Mouse (Mus musculus) CD4-positive, CD25-positive, alpha-beta regulatory T cell, adult 4 months (primary cell): ENCODE results near the gene Rora. TPM values are rescaled to one million over a fixed set of nuclear protein-coding genes. Genes with fewer than 3 reads are reported as not detected.

ENCODE experiments used
- ATAC-seq: one replicate; pipeline ENCODE4 v1.8.0; 2017
- polyA plus RNA-seq, 2 experiments: library from polyadenylated mRNA; unstranded; fragments of 100-300 nt; shearing (Covaris generic); gene quantifications; one replicate each; pipeline ENCODE4 v1.2.1; 2017

The Rora gene
- polyA plus RNA-seq, 2 experiments from 2014 or later, result 35.6 to 42.4 TPM

DNA sequence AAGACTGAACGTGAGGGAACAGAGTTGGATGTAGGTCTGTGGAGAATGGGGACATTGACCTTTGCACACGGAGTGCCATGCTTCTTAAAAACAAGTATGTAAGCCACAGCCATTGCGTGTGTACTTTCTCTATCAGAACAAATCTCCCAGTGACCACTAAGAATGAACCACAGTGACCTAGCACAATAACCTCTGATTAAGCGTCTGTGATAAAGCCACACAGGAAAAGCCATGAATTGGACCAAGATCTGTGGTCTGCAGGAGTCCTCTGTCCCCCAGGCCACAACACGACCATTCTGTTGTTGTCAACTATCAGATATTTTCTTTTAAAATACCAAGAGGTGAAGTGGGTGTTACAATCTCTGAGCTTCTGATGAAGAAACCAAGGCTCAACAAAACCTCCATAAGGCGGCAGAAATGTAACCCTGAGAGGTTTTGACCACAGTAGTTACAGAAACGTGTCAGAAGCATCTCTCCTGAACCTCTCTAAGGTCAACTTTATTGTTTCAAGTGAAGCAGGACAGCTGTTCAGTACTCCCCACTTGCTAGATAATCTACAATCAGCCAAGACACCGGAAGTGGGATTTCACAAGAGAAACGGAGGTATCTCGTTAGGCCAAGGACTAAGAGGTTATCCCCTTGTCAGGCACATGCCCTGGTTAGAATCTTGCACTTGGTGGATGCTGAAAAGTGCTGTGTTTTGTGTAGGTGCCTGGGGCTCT is 666.5 kb downstream of the Rora start:
- ATAC-seq, result peak; percentile 37

DNA sequence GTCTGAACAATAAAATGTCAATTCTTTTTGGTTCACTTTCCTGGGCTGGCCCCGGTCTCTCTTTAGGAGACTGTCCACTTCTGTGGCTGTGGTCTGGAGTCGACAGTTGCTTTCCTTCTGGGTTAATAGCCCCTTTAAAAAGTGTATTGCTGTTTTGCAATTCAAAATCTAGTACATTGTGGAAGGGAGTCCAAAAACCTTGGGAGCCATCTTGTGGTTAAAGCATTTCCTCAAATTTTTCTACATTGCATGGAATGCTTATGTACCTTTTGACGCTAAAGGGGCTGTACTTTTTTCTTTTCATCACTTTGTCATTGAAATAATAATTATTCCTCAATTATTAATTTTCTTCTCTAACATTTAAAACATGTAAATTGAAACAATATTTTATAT is 667.0 kb downstream of the Rora start:
- ATAC-seq, result no peak

DNA sequence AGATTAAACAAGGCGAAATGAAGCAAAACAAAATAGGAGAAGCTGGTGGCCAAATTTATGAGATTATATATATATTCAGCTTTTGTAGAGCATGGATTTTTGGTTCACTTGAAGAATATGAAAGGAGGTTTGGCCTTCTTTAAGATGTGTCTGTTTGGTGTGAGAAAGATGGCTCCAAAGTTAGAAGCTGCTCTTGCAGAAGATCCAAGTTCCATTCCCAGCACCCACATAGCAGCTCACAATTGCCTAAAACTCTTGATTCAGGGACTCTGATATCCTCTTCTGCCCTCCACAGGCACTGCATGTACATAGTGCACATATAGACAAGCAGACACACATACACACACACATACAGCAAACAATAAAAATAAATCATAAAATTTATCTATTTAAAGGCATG is 668.4 kb downstream of the Rora start:
- ATAC-seq, result no peak

DNA sequence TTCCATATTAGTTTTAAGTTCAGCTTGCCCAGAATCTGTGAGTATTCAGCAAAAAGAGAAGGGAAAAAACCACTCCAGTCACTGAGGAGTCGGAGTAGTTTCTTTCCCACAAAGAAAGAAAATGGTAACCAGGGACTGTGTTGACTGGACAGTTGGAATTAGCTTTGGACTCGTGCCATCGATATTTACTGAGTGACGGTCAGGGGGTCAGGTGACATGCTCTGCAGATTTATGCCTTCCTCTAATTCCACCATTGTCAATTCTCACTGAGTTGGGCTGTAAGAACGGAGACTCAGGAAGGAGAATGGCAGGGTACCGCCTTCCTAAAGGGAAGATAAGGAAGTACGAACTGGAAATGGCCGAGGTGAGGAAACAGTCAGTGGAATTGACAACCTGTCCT is 670.2 kb downstream of the Rora start:
- no peak for ATAC-seq

DNA sequence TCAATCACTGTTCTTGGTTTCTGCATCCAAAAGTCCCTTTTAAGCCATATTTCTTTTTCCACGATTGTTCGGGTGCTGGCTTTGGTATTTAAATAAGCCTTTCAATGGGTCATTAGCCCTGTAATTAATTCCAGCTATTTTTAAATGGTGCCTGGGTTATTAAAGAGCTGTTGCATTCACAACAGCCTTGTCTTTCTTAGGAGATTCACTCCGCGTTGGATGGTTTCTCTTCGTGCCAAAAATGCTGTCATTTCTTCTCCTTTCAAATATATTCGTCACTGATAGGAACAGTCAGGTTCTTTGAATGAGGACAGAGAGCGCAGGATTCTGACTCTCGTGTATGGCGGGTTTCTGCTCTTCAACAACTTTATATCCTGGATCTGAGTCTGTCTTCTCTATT is 673.5 kb downstream of the Rora start:
- no peak for ATAC-seq

DNA sequence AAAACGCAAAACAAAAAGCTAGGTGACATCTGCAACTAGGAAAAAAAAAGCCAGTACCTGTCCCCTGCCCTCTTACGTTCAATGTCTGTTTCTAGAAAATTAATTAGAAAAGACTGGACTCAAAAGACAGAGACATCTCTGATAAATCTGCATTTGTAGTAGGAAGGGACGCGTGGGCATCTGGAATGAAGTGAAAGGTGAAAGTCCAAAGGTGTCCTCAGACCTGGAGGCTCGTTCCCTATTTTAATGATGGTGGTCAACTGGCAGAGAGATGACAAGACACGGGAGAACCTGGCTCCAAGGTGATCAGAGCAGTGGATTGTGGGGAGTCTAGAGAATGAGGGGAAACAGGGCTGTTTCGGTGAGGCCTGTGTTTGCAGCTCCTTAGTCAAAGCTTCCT is 674.0 kb downstream of the Rora start:
- ATAC-seq, result no peak

DNA sequence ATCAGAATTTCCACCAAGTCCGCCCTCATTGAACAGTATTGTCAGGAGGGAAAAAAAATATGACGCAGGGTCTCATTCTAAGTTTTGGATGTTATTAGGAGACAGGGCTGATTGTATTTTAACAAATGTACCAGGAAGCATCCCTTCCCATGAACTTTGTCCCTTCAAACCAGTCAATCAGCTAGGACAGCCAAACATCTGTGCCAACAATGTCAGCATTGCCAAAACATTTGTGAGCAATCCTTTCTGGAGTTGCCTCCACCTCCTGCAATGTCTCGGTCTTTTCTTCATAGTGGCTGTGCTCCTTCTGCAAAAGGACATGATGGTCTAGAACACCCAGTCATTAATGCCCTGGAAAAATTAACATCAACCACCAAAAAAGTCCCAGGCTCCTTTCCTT is 678.2 kb downstream of the Rora start:
- no peak for ATAC-seq

DNA sequence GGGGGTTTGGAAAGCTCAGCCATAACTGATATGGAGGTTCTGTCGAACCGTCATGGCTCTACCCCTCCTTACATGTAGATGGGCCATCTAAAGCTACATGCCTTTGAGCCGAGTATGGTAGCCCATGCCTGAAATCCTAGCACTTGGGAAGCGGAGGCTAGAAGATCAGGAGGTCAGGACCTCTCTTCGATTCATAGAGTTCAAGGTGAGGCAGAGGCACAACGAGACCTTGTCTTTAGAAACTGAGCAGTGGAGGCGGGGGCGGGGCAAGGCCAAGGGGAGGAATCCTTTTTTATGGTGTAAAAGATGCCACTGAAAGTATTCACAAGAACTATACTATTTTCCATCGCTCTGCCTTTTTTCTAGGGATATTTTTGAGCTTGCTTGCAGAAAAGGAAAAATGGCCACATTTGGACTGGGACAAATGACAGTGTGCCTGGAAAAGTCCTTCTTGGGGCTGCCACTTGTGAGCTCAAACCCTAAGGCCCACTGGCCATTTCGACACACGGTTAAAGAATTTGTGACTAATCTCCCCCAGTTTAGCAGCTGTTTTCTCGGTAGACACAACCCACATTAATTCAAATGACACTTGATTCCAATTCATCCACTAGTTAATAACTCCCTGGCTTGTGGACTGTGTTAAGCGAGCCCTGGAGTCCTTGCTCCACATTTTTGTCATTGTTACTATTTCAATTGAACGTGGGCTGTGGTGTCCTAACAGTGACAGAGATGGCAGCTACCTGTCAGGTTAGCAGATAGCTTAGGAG is 679.4 kb downstream of the Rora start:
- no peak for ATAC-seq

DNA sequence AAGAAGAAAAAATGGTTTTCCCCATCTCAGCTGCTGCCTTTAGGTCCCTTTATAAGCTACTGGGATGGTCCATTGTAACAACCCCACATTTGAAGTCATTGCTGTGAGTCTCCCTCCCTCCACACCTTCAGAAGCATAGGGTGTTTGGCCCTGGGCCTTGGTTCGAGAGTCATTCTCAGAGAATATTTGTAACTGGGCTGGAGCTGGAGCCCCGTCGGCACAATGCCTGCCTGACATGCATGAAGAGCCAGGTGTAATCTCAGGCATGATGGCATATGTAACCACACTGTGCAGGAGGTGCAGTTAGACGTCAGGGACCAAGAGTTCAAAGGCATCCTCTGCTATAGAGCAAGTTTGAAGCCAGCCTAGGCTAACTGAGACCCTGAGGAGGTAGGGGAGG is 680.1 kb downstream of the Rora start:
- no peak for ATAC-seq

DNA sequence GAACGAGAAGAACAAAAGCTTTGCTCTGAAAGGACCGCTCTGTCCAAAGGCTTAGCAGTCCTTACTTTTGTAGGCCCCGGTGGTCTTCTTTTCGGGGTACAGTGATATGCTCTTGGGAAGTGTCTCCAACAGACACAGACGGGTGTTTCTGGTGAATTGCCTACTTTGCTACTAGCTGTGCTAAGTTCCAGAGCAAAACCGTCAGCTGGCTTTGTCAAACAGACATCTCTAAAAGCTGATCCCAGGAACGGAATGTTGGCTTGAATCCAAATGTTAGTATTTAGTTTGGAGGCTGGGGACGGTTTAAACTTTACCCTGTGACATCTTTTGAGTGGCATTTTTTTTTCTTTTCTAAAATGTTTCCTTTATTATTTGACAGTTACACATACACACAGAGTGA is 680.5 kb downstream of the Rora start:
- no peak for ATAC-seq

DNA sequence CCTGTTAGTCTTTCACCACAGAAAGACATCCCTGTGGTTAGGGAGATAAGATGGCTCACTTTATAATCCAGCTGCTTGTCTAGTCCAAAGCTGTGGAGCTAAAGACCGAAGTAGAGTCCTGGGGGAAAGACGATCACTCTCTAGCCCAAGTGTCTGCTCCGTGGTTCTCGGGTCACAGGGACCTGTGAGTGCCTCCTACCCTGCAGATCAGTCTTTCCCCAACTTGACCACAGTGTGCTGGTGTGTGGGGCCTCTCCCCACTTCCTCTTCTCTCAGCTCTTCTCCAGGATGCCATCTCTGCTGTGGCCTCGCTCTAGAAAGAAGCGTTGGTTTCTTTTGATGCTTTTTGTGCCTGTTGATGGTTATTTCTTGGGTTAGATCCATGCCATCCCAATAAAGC is 682.5 kb downstream of the Rora start:
- peak; percentile 74 for ATAC-seq

DNA sequence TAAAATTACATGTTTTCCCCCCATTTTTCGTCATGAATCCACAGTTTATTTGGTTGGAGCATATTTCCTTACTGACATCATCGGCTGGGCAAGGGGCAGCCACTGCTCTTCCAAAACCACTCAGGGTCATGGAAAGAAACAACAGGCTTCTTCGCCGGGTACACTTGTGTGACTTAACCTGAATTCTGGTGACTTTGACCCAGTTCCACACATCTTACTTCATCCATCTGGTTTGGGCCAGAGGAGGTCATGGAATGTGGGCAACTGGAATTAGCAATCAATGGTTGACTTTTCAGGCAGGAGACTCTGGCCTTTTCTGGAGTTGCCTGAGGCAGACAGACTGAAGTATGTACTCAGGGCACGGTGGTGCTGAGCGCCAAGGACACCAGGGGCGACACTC is 685.6 kb downstream of the Rora start:
- ATAC-seq, result no peak

DNA sequence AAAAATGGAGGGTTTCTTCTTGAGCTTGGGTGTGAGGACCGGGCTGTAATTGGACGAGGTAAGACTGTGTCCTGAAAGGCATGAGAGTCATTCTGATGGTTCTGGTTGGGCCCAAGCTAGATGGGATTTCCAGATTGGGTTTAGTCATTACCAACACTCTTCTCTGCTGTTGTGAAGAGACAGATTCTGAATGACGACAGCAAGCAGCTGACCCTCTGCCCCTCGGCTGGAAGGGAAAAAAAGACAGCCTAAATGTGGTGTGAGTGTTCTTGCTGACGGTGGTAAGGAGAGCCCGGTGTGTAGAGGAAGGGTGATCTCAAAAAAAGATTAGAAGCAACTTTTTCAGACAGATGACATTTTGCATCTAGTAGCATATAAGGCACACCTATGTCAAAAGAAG is 686.2 kb downstream of the Rora start:
- peak; percentile 46 for ATAC-seq

DNA sequence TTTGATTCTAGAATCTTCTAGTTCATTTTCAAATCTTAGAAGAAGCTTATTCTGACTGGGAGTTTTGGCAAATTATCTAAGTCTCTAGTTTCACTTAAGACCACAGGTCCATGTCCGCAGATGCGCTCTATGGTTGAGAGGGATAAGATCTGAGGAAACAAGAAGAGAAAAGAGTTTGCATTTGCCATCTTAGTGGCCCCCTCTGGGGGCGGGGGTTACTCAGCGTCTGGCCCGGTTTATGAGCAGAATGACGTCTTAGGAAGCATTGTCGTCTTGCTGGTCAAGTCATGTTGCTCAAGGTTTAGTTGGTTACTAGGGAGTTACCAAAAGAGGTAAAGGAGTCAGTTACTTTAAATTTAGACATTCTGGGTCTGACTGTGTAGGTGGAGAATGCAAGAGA is 686.8 kb downstream of the Rora start:
- peak; percentile 38 for ATAC-seq

DNA sequence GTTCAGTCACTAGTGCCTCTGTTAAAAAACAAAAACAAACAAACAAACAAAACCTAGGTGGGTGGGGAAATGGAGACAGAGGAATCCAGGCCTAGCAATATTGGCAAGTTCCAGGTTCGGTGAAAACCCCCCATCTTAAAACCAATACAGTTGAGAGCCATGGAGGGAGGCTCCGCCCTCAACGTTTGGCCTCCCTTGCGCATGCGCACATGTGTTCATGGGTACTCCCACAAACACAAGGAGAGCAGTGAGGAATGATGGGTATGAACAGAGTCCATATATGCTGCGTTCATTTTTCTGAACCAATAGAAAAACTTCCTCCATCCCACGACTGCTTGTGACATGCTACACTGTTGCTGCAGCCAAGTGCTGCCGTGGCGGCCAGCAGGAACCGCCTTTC is 690.3 kb downstream of the Rora start:
- ATAC-seq, result no peak

DNA sequence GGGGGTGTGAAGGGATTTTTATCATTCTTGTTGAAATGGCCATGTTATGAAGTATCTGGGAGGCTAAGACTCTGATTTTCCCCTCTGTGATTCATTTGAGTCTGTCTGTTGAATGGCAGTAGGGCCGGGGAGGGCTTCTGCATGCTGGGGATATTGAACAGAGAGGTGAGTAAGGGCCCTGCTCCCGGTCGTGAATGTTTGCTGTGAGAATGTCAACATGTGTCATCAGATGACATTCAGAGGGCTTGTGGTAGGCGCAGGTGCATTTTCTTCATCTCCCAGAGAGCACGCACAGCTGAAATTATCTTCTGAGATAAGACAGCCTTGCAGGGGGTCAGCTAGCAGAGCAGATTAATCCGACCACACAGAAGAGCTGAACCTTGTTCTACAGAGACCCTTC is 692.0 kb downstream of the Rora start:
- no peak for ATAC-seq

DNA sequence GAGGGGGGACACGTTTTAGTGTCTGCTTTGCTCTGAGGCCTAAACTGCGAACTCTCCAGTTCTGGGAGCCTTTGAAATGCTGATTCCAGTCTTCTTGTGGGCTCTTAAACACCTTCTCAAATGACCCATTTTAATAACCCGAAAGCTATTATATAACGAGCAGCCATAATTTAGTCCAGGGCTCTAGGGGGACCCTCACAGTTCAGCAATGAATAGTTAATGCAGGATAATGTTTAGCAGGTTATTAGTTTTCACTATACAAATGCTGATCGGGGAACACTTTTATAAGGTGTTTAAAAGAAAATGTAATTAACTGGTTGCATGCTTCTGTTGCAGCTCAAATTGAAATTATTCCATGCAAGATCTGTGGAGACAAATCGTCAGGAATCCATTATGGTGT is 694.2 kb downstream of the Rora start:
- ATAC-seq, result no peak

DNA sequence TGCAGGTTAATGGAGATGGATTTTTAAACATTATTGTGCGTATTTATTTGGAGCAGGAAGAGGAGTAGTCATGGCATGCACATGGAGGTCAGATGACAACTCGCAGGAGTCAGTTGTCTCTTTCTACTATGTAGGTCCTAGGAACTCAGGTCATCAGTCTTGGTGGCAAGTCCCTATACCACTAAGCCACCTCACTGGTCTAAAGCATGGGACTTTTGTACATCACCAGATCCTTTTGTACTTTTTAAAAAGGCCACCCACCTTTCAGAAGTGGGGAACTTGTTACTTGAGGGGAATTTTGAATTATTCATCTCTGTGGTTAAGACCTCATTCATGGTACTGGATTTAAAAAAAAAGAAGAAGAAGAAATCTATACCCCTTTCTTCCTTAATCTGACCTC is 696.0 kb downstream of the Rora start:
- ATAC-seq, result peak; percentile 60

DNA sequence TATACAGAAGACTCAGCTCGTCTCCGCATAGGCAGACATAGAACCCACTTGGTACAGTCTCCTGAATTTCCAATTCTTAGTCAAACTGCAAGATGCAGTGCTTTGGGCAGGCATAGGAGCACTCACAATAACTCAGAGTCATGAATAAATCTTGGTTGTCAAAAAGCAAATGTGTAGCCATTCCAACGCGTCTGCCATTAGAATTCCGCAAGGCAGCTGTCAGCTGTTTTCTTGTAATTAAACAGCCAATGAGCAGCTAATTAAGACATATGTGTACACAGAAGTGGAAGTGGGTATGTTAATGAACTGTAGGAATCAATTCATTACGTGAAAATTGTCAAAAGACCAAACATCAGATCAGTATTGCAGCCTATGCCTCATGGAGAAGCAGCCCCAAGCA is 700.6 kb downstream of the Rora start:
- no peak for ATAC-seq

DNA sequence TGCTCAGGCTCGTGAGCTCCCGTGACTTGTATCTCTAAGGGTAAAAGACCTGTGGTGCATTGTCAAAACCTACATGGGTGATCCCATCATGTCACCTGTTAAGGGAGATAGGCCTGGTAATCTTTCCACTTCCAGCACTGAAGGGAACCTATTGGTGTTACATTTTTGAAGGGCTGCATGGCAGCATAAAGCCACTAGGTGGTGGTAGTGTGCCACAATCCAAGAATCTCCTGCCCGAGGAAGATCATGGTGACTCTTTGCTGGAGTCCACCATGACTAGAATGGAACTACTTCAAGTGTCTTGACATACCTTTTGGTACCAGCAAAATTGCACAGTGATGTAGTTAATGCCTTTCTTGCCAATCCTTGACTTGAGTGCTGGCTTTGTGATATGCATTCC is 704.2 kb downstream of the Rora start:
- peak; percentile 76 for ATAC-seq

DNA sequence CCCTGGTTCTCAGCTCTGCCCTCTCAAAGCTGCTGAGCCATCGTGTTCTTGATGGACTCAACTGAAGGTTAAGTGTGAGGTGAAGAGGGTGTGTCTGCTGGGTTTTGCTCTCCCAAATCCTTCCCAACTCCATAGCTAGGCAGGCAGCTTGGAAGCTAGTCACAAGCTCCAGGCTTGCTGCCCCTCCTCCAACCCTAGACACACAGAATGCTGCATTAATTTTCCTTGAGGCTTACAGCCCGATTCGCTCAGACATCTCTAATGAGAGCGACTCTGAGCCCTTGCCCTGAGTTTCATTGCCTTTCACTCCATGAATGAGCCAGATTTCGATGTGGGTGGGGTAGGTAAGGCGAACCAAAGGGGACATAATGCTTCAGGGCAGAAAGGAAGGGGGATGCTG is 705.2 kb downstream of the Rora start:
- no peak for ATAC-seq

DNA sequence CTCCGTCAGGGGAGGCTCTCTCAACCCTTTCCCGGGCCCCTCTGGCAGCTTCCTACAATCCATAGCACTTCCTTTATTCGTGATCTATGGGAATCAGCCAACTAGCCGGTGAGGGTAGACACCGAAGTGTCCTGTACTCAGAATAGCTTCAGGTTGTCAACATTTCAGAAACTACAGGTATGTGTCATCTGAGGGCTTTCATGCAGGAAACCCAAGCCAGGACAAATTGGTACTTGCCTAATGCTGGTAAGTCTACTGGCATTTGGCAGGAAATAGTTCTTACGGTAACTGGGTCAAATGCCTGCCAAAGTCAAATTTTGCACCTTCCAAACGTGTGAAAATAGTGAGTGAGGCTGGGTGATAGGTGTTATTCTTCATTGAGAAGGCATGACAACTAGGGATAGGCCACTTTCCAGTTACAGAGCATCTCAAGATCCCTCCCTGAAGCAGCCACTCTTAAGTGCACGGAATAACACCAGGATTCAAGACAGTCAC is 708.4 kb downstream of the Rora start:
- no peak for ATAC-seq

DNA sequence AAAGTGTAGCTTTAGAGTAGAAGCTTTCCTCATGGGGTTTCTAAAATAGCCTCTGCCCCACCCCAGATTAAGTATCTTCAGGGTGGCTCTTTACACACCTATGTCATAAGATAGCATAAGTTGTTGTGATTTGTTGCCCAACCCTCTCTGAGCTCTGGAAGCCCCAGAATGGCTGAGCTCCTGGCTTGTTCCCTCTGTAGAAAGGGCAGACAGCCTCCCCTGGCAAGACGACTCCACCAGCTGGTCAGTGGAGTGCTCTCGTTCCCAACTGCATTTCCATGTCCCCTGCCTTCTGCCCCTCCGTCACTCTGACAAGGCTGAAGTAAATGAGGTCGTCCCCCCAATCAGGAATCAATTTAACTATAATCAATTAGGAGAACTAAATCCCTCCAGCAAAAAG is 709.2 kb downstream of the Rora start:
- no peak for ATAC-seq

DNA sequence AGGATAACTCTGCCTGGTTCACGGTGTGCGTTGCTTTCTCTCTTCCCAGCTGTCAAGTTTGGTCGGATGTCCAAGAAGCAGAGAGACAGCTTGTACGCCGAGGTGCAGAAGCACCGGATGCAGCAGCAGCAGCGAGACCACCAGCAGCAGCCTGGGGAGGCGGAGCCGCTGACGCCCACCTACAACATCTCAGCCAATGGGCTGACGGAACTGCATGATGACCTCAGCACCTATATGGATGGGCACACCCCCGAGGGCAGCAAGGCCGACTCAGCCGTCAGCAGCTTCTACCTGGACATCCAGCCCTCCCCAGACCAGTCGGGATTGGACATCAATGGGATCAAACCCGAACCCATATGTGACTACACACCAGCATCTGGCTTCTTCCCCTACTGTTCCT is 710.5 kb downstream of the Rora start:
- ATAC-seq, result no peak
